Mouse (Mus musculus) kidney, postnatal 0 days (tissue): ENCODE data around the gene Wdr81. TPM values are rescaled to one million over a fixed set of nuclear protein-coding genes. Genes with fewer than 3 reads are reported as not detected.

Experiments used
- ATAC-seq: fragments of 200-750 bp; cut with Nextera tagmentation; replicated peaks from 2 replicates; pipeline ENCODE4 v1.8.0; 2017; ENCODE audit warnings: low read depth, moderate number of reproducible peaks, moderate TSS enrichment, moderate library complexity; ENCODE audit not compliant: low FRiP score
- DNase-seq: peaks from one replicate; pipeline ENCODE4 v3.0.0-alpha.2; 2016; ENCODE audit warnings: low spot score
- H3K27ac ChIP-seq: fragments of 300-500 bp; sonication (generic); 2 replicates; pipeline ENCODE4 v1.5.1; 2014; ENCODE audit warnings: mild to moderate bottlenecking
- H3K27me3 ChIP-seq: fragments of 300-500 bp; sonication (generic); 2 replicates; pipeline ENCODE4 v1.6.1; 2014; ENCODE audit warnings: low read length, mixed read lengths; ENCODE audit not compliant: insufficient read depth
- H3K36me3 ChIP-seq: fragments of 300-500 bp; sonication (generic); 2 replicates; pipeline ENCODE4 v1.6.1; 2014; ENCODE audit warnings: low read length, mixed read lengths; ENCODE audit not compliant: insufficient read depth
- H3K4me1 ChIP-seq: fragments of 300-500 bp; sonication (generic); replicated peaks from 2 replicates; pipeline ENCODE4 v1.6.1; 2014; ENCODE audit warnings: antibody characterized with exemption, low read length, mixed read lengths; ENCODE audit not compliant: insufficient read depth
- H3K4me2 ChIP-seq: fragments of 300-500 bp; sonication (generic); 2 replicates; pipeline ENCODE4 v1.6.1; 2014; ENCODE audit warnings: mild to moderate bottlenecking, low read length, moderate library complexity, mixed read lengths
- H3K4me3 ChIP-seq: fragments of 300-500 bp; sonication (generic); replicated peaks from 2 replicates; pipeline ENCODE4 v1.5.1; 2014; ENCODE audit warnings: low read depth, low read length
- H3K9ac ChIP-seq: fragments of 300-500 bp; sonication (generic); 2 replicates; pipeline ENCODE4 v1.6.1; 2014; ENCODE audit warnings: low read depth, low read length
- H3K9me3 ChIP-seq: fragments of 300-500 bp; sonication (generic); replicated peaks from 2 replicates; pipeline ENCODE4 v1.6.1; 2016; ENCODE audit warnings: low read length, inconsistent platforms, mixed read lengths
- CTCF ChIP-seq: IDR thresholded peaks from 2 replicates; pipeline ENCODE4 v1.5.1; 2016; ENCODE audit warnings: antibody characterized with exemption, low read depth, mild to moderate bottlenecking, moderate library complexity
- WGBS: fragments of 180-500 bp; shearing (Covaris S2); extraction: QIAGEN DNeasy Blood & Tissue Kit; methylation state at CpG from one replicate; pipeline ENCODE4 v1.1.7; 2014; 5-methylcytosine and 5-hydroxymethylcytosine counted together
- polyA plus RNA-seq: library from polyadenylated mRNA; unstranded; fragments of >200 nt; fragmentation: Nextera tagmentation; extraction: Ambion mirVana; gene quantifications from 2 replicates; pipeline ENCODE4 v1.2.1, GENCODE M21; 2015

Gene Wdr81
- polyA plus RNA-seq, 1 experiment from 2014 or later, result 4.9 TPM

DNA sequence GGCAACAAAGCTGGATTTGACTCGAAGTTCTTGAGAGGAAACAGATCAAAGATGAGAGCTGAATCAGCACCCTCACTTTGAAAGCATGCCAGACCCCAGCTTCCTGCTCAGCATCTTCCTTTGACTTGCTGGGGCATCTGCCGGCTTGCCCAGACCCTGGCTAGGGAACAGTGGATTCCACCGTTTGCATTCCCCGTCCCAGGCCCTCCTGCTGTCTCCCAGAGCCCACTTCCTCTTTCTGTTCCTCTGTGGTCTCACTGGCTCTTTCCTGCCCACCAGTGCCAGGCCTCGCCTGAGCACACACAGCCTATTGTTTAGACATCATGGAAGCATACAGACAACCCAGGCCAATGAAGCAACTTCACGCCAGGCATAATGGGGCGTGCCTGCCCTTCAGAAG lies 39.4 kb downstream of the Wdr81 start:
- no peak for DNase-seq
- no peaks in the 10 kb centered on the region for H3K9me3 ChIP-seq
- no peak overlapping the region for H3K9ac ChIP-seq
- no peak for TF ChIP-seq CTCF
- H3K27ac ChIP-seq, result no peak overlapping the region
- no peak overlapping the region for H3K4me3 ChIP-seq
- H3K4me2 ChIP-seq, result no peak overlapping the region
- WGBS, result 56% methylated on average over 7 of the region's 7 CpGs
- no peak for ATAC-seq
- 0 out of 2 replicates have a peak, but pooled peaks cover 3% of the 10 kb centered on the region for H3K4me1 ChIP-seq
- no peaks in the 10 kb centered on the region for H3K36me3 ChIP-seq
- no peaks in the 10 kb centered on the region for H3K27me3 ChIP-seq

DNA sequence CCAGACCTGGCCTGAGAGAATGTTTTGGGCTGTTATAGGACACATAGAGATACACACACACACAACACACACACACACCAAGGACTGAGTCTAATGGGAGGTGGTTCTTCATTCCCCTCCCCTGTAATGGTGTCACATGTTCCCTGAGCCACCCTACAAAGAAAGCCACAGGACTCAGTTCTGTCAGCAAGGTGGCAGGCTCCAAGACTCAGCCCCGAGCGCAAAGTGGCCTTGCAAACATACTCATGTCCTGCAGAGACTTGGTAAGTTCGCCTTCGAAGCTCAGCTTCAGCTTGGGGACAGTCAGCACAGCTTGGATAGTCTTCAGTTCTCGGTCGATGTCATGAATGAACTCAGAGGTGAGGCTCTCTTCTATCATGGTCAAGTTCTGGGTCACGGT lies 43.9 kb downstream of the Wdr81 start:
- H3K4me2 ChIP-seq, result no peak overlapping the region
- no peak overlapping the region for H3K9ac ChIP-seq
- H3K4me1 ChIP-seq, result 0 out of 2 replicates have a peak, but pooled peaks cover 3% of the 10 kb centered on the region
- no peaks in the 10 kb centered on the region for H3K27me3 ChIP-seq
- ATAC-seq (no peak), DNase-seq (no peak)
- H3K9me3 ChIP-seq, result no peaks in the 10 kb centered on the region
- H3K36me3 ChIP-seq, result no peaks in the 10 kb centered on the region
- peak overlapping the region; percentile 82 for H3K27ac ChIP-seq
- WGBS, result 88% methylated on average over 7 of the region's 7 CpGs
- no peak for TF ChIP-seq CTCF
- H3K4me3 ChIP-seq, result no peak overlapping the region

GRCm38 (mm10) chr11:75409679-75410575 lies 44.6 kb downstream of the Wdr81 start:
- Histone ChIP-seq H3K27me3 (no peaks in the 10 kb centered on the region), H3K9me3 (no peaks in the 10 kb centered on the region), H3K36me3 (no peaks in the 10 kb centered on the region), H3K4me1 (0 out of 2 replicates have a peak, but pooled peaks cover 3% of the 10 kb centered on the region), H3K27ac (peak overlapping the region; percentile 82), H3K9ac (peak overlapping the region; percentile 19; the same call in 1 of the 2 replicates), H3K4me2 (no peak overlapping the region), H3K4me3 (no peak overlapping the region)
- no peak for TF ChIP-seq CTCF
- DNase-seq, result peak; percentile 27
- peak; percentile 69 for ATAC-seq
- 49% methylated on average over 17 of the region's 17 CpGs for WGBS

- DNase-seq, result peak; percentile 19
- Histone ChIP-seq H3K27me3 (no peaks in the 10 kb centered on the region), H3K9ac (no peak overlapping the region), H3K4me1 (0 out of 2 replicates have a peak, but pooled peaks cover 3% of the 10 kb centered on the region), H3K36me3 (no peaks in the 10 kb centered on the region), H3K4me2 (no peak overlapping the region), H3K4me3 (no peak overlapping the region), H3K9me3 (no peaks in the 10 kb centered on the region), H3K27ac (no peak overlapping the region)
- TF ChIP-seq CTCF, result peak; percentile 76
- 45% methylated on average over 3 of the region's 3 CpGs for WGBS
- no peak for ATAC-seq
These were observed 47.7 kb downstream of the Wdr81 start for GRCm38 (mm10) chr11:75406865-75407264.

DNA sequence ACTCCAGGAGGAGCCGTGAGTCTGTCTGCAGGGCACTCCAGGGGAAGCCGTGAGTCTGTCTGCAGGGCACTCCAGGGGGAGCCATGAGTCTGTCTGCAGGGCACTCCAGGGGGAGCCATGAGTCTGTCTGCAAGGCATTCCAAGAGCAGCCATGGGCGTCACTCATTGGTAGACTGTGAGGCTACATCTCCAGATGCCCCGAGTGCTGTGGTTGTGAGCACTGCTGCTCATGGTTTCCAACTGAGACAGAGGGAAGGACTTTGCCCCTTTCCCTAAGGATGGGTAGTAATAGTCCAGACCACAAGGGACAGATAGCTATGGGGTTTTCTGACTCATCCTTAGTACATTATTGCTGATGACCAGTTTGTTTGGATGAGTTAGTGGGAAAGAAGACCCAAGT lies 48.4 kb downstream of the Wdr81 start:
- WGBS, result 71% methylated on average over 4 of the region's 4 CpGs
- ATAC-seq (no peak), DNase-seq (no peak)
- no peak overlapping the region for H3K9ac ChIP-seq
- TF ChIP-seq CTCF, result no peak
- H3K4me2 ChIP-seq, result no peak overlapping the region
- no peaks in the 10 kb centered on the region for H3K9me3 ChIP-seq
- H3K4me3 ChIP-seq, result no peak overlapping the region
- H3K4me1 ChIP-seq, result 0 out of 2 replicates have a peak, but pooled peaks cover 3% of the 10 kb centered on the region
- no peak overlapping the region for H3K27ac ChIP-seq
- H3K27me3 ChIP-seq, result no peaks in the 10 kb centered on the region
- no peaks in the 10 kb centered on the region for H3K36me3 ChIP-seq

- H3K9ac ChIP-seq, result no peak overlapping the region
- no peaks in the 10 kb centered on the region for H3K36me3 ChIP-seq
- H3K4me2 ChIP-seq, result no peak overlapping the region
- H3K27me3 ChIP-seq, result no peaks in the 10 kb centered on the region
- no peak overlapping the region for H3K27ac ChIP-seq
- TF ChIP-seq CTCF, result no peak
- no peaks in the 10 kb centered on the region for H3K4me1 ChIP-seq
- ATAC-seq (no peak), DNase-seq (no peak)
- WGBS, result 94% methylated on average over 6 of the region's 6 CpGs
- H3K4me3 ChIP-seq, result no peak overlapping the region
- H3K9me3 ChIP-seq, result no peaks in the 10 kb centered on the region
These were observed 49.7 kb downstream of the Wdr81 start for GRCm38 (mm10) chr11:75404801-75405200.
